Mouse (Mus musculus) small intestine, adult 2 months (tissue): Measurements from ENCODE around the gene Kpna7.

ENCODE experiments used
- CTCF ChIP-seq: fragments of 200-500 bp; IDR thresholded peaks from 2 replicates; pipeline ENCODE4 v1.5.1; 2012; ENCODE audit warnings: low read depth, mild to moderate bottlenecking, control low read depth, inconsistent platforms, low read length, moderate library complexity, mixed read lengths; ENCODE audit not compliant: insufficient replicate concordance, insufficient read length; ENCODE audit errors: extremely low read depth
- POLR2A ChIP-seq: fragments of 200-500 bp; IDR thresholded peaks from 2 replicates; pipeline ENCODE4 v1.6.1; 2012; ENCODE audit warnings: low read depth, mild to moderate bottlenecking, control low read depth, inconsistent platforms, low read length, moderate library complexity

- no peak for TF ChIP-seq CTCF
- no peak for TF ChIP-seq POLR2A
Measured at GRCm38 (mm10) chr5:144937304-144937703, 146.5 kb downstream of the Kpna7 start.
